Mouse (Mus musculus) limb, embryonic 14.5 days (tissue): ENCODE measurements around the gene Ctdsp2. TPM values are rescaled to one million over a fixed set of nuclear protein-coding genes. Genes with fewer than 3 reads are reported as not detected.

Experiments used
- ATAC-seq: fragments of 200-750 bp; cut with Nextera tagmentation; 2 replicates; pipeline ENCODE4 v1.8.0; 2017; ENCODE audit warnings: low read depth, moderate number of reproducible peaks, moderate TSS enrichment; ENCODE audit not compliant: low FRiP score
- DNase-seq: peaks from one replicate; pipeline ENCODE4 v3.0.0-alpha.2; 2015; ENCODE audit warnings: low spot score
- H3K27ac ChIP-seq: fragments of 300-500 bp; sonication (generic); replicated peaks from 2 replicates; pipeline ENCODE4 v1.5.1; 2014; ENCODE audit warnings: low read depth, mild to moderate bottlenecking, low read length, moderate library complexity, mixed read lengths
- H3K27me3 ChIP-seq: fragments of 300-500 bp; sonication (generic); 2 replicates; pipeline ENCODE4 v1.6.1; 2014; ENCODE audit warnings: low read length, mixed read lengths; ENCODE audit not compliant: control insufficient read depth, insufficient read depth
- H3K36me3 ChIP-seq: fragments of 300-500 bp; sonication (generic); 2 replicates; pipeline ENCODE4 v1.6.1; 2014; ENCODE audit warnings: mild to moderate bottlenecking, low read length, moderate library complexity, mixed read lengths; ENCODE audit not compliant: control insufficient read depth, insufficient read depth
- H3K4me1 ChIP-seq: fragments of 300-500 bp; sonication (generic); 2 replicates; pipeline ENCODE4 v1.6.1; 2014; ENCODE audit warnings: antibody characterized with exemption, low read length, mixed read lengths; ENCODE audit not compliant: control insufficient read depth, insufficient read depth
- H3K4me2 ChIP-seq: fragments of 300-500 bp; sonication (generic); replicated peaks from 2 replicates; pipeline ENCODE4 v1.6.1; 2014; ENCODE audit warnings: low read depth, mild to moderate bottlenecking, low read length, moderate library complexity; ENCODE audit not compliant: severe bottlenecking
- H3K4me3 ChIP-seq: fragments of 300-500 bp; sonication (generic); replicated peaks from 2 replicates; pipeline ENCODE4 v1.5.1; 2014; ENCODE audit warnings: low read length
- H3K9ac ChIP-seq: fragments of 300-500 bp; sonication (generic); 2 replicates; pipeline ENCODE4 v1.6.1; 2014; ENCODE audit warnings: mild to moderate bottlenecking, low read depth, low read length, moderate library complexity; ENCODE audit not compliant: severe bottlenecking
- H3K9me3 ChIP-seq: fragments of 300-500 bp; sonication (generic); 2 replicates; pipeline ENCODE4 v1.6.1; 2016; ENCODE audit warnings: low read length; ENCODE audit not compliant: control insufficient read depth
- POLR2A ChIP-seq: fragments of 200-500 bp; IDR thresholded peaks from 2 replicates; pipeline ENCODE4 v1.8.0; 2012; ENCODE audit warnings: inconsistent platforms, mild to moderate bottlenecking, moderate library complexity, borderline replicate concordance; ENCODE audit not compliant: insufficient read depth, insufficient read length; ENCODE audit errors: extremely low read depth
- WGBS: fragments of 180-500 bp; shearing (Covaris S2); extraction: QIAGEN DNeasy Blood & Tissue Kit; methylation state at CpG from one replicate; pipeline ENCODE4 v1.1.7; 2014; 5-methylcytosine and 5-hydroxymethylcytosine counted together
- polyA plus RNA-seq, 2 experiments: library from polyadenylated mRNA; depleted of rRNA in 1 of 2; stranded (reverse) in 1 of 2; unstranded in 1 of 2; fragments of >200 nt; fragmentation: Nextera tagmentation in 1 of 2; extraction: Ambion mirVana in 1 of 2; gene quantifications; 2 replicates each; pipeline versions ENCODE4 v1.2.1 to v1.2.3; 2012 to 2014

Ctdsp2 gene
- polyA plus RNA-seq, 2 experiments, result 143 to 230 TPM

- peak overlapping the region; percentile 97 for H3K4me3 ChIP-seq
- H3K9ac ChIP-seq, result peak overlapping the region; percentile 99
- no peak for DNase-seq
- ATAC-seq, result no peak
- H3K27me3 ChIP-seq, result no peaks in the 10 kb centered on the region
- WGBS, result 10% methylated on average over 11 of the region's 11 CpGs
- H3K27ac ChIP-seq, result peak overlapping the region; percentile 99
- H3K36me3 ChIP-seq, result peaks cover 21% of the 10 kb centered on the region
- H3K9me3 ChIP-seq, result no peaks in the 10 kb centered on the region
- peaks cover 58% of the 10 kb centered on the region for H3K4me1 ChIP-seq
- TF ChIP-seq POLR2A, result no peak
- H3K4me2 ChIP-seq, result peak overlapping the region; percentile 98
Observed at GRCm38 (mm10) chr10:126980933-126981530, 2.5 kb downstream of the Ctdsp2 start.

- H3K36me3 ChIP-seq, result peaks cover 21% of the 10 kb centered on the region
- H3K4me1 ChIP-seq, result peaks cover 66% of the 10 kb centered on the region
- ATAC-seq, result no peak
- TF ChIP-seq POLR2A, result no peak
- DNase-seq, result no peak
- WGBS, result 47% methylated on average over 3 of the region's 3 CpGs
- H3K4me2 ChIP-seq, result peak overlapping the region; percentile 98
- H3K9me3 ChIP-seq, result no peaks in the 10 kb centered on the region
- H3K4me3 ChIP-seq, result peak overlapping the region; percentile 97
- H3K27ac ChIP-seq, result no peak overlapping the region
- no peak overlapping the region for H3K9ac ChIP-seq
- H3K27me3 ChIP-seq, result no peaks in the 10 kb centered on the region
Observed at GRCm38 (mm10) chr10:126981746-126982145, 3.2 kb downstream of the Ctdsp2 start.

GRCm38 (mm10) chr10:126983193-126983725, 4.7 kb downstream of the Ctdsp2 start:
- peaks cover 21% of the 10 kb centered on the region for H3K36me3 ChIP-seq
- peak overlapping the region; percentile 38; the same call in 1 of the 2 replicates for H3K9ac ChIP-seq
- H3K4me3 ChIP-seq, result peak overlapping the region; percentile 97
- peaks cover 75% of the 10 kb centered on the region for H3K4me1 ChIP-seq
- no peaks in the 10 kb centered on the region for H3K9me3 ChIP-seq
- no peaks in the 10 kb centered on the region for H3K27me3 ChIP-seq
- H3K27ac ChIP-seq, result peak overlapping the region; percentile 52; the same call in 1 of the 2 replicates
- no peak for DNase-seq
- TF ChIP-seq POLR2A, result no peak
- H3K4me2 ChIP-seq, result peak overlapping the region; percentile 98
- ATAC-seq, result no peak
- 36% methylated on average over 14 of the region's 14 CpGs for WGBS

GRCm38 (mm10) chr10:126984189-126985004, 5.9 kb downstream of the Ctdsp2 start:
- no peak for ATAC-seq
- peaks cover 21% of the 10 kb centered on the region for H3K36me3 ChIP-seq
- DNase-seq, result peak; percentile 56
- TF ChIP-seq POLR2A, result no peak
- no peak overlapping the region for H3K4me3 ChIP-seq
- no peak overlapping the region for H3K9ac ChIP-seq
- H3K4me2 ChIP-seq, result peak overlapping the region; percentile 98
- H3K4me1 ChIP-seq, result peaks cover 79% of the 10 kb centered on the region
- H3K9me3 ChIP-seq, result no peaks in the 10 kb centered on the region
- no peaks in the 10 kb centered on the region for H3K27me3 ChIP-seq
- 38% methylated on average over 5 of the region's 5 CpGs for WGBS
- peak overlapping the region; percentile 52; the same call in 1 of the 2 replicates for H3K27ac ChIP-seq

GRCm38 (mm10) chr10:126985127-126985526, 6.6 kb downstream of the Ctdsp2 start:
- 78% methylated on average over 4 of the region's 4 CpGs for WGBS
- no peaks in the 10 kb centered on the region for H3K9me3 ChIP-seq
- no peaks in the 10 kb centered on the region for H3K27me3 ChIP-seq
- H3K4me1 ChIP-seq, result peaks cover 81% of the 10 kb centered on the region
- no peak for ATAC-seq
- H3K4me2 ChIP-seq, result peak overlapping the region; percentile 98; the same call in 1 of the 2 replicates
- DNase-seq, result no peak
- no peak overlapping the region for H3K4me3 ChIP-seq
- H3K27ac ChIP-seq, result 0 out of 2 replicates have a peak overlapping the region, but pooled peaks have one; percentile 40
- H3K9ac ChIP-seq, result no peak overlapping the region
- H3K36me3 ChIP-seq, result peaks cover 21% of the 10 kb centered on the region
- no peak for TF ChIP-seq POLR2A
